6 mouse cellular contexts compared by ENCODE assay signal in genomic region chr7:129685326-129685725, GRCm38 (mm10).
"Had no signal": no experiment of that assay in that cellular context is flagged by ENCODE, and none has a peak within 500 bp of the region (broad histone marks: within the 10 kb centered on the region; RNA-seq: fewer than 3 reads in every experiment).

No protein-coding gene starts in this region.

- H3K9me3 ChIP-seq: intestine, embryonic 15.5 days; midbrain, embryonic 15.5 days; neural tube, embryonic 12.5 days had no signal

- H3K4me1 ChIP-seq: midbrain, embryonic 15.5 days had no signal

- H3K9ac ChIP-seq: intestine, embryonic 15.5 days; midbrain, embryonic 15.5 days; neural tube, embryonic 12.5 days had no signal

- H3K27me3 ChIP-seq: intestine, embryonic 15.5 days had no signal

- H3K36me3 ChIP-seq: intestine, embryonic 15.5 days; midbrain, embryonic 15.5 days; neural tube, embryonic 12.5 days had no signal

- H3K4me2 ChIP-seq: intestine, embryonic 15.5 days; midbrain, embryonic 15.5 days; neural tube, embryonic 12.5 days had no signal

- H3K4me3 ChIP-seq: intestine, embryonic 15.5 days; midbrain, embryonic 15.5 days; neural tube, embryonic 12.5 days had no signal

- H3K27ac ChIP-seq: intestine, embryonic 15.5 days; midbrain, embryonic 15.5 days; neural tube, embryonic 12.5 days; stomach, postnatal 0 days had no signal

- ATAC-seq: intestine, embryonic 15.5 days; midbrain, embryonic 15.5 days had no signal

- DNase-seq: kidney, adult 8-10 months; thymus, postnatal 4 days had no signal
